Mouse (Mus musculus): ENCODE measurements at regions not wholly inside any gene's neighbourhood (a gene's known extent, or its start where the extent isn't known, plus 50 kb on each side); places are given as distances from the start of the nearest gene placed in this dataset.

GRCm38 (mm10) chr9:41631564-41632205, 470.2 kb upstream of the Ubash3b start:
- 88% methylated on average over 2 of the region's 2 CpGs for WGBS
- TF ChIP-seq POLR2A (IDR thresholded peaks at IDR 0.05; ENCODE audit: control insufficient read depth, extremely low read depth, insufficient read depth, low read length, poor library complexity) (no peak), CTCF (IDR thresholded peaks at IDR 0.05; ENCODE audit: borderline replicate concordance, control insufficient read depth, extremely low read depth, insufficient read depth, low read length, poor library complexity) (no peak)
- H3K27ac ChIP-seq (ENCODE audit: control insufficient read depth, insufficient read depth, low read length) = no peak overlapping the region
- H3K4me1 ChIP-seq (replicated peaks; ENCODE audit: control insufficient read depth, insufficient read depth, low read length) = no peaks in the 10 kb centered on the region
- H3K27me3 ChIP-seq (ENCODE audit: control insufficient read depth, insufficient read depth, low read length) = no peaks in the 10 kb centered on the region
- DNase-seq = no peak
- H3K36me3 ChIP-seq (ENCODE audit: control insufficient read depth, insufficient read depth, low read length) = no peaks in the 10 kb centered on the region
- H3K4me3 ChIP-seq (ENCODE audit: control insufficient read depth, insufficient read depth, low read length) = no peak overlapping the region

- no peak for TF ChIP-seq CTCF (IDR thresholded peaks at IDR 0.05; ENCODE audit: borderline replicate concordance, control insufficient read depth, extremely low read depth, insufficient read depth, low read length, poor library complexity)
- TF ChIP-seq POLR2A (IDR thresholded peaks at IDR 0.05; ENCODE audit: control insufficient read depth, extremely low read depth, insufficient read depth, low read length, poor library complexity) = no peak
- Histone ChIP-seq H3K36me3 (ENCODE audit: control insufficient read depth, insufficient read depth, low read length) (no peaks in the 10 kb centered on the region), H3K4me3 (ENCODE audit: control insufficient read depth, insufficient read depth, low read length) (no peak overlapping the region), H3K27ac (ENCODE audit: control insufficient read depth, insufficient read depth, low read length) (no peak overlapping the region), H3K4me1 (replicated peaks; ENCODE audit: control insufficient read depth, insufficient read depth, low read length) (no peaks in the 10 kb centered on the region), H3K27me3 (ENCODE audit: control insufficient read depth, insufficient read depth, low read length) (no peaks in the 10 kb centered on the region)
- 81% methylated on average over 8 of the region's 8 CpGs for WGBS
- DNase-seq = no peak
These were observed 459.8 kb upstream of the Ubash3b start for GRCm38 (mm10) chr9:41621341-41621740.

- no peaks in the 10 kb centered on the region for H3K4me1 ChIP-seq (replicated peaks; ENCODE audit: control insufficient read depth, insufficient read depth, low read length)
- no peak overlapping the region for H3K27ac ChIP-seq (ENCODE audit: control insufficient read depth, insufficient read depth, low read length)
- no peaks in the 10 kb centered on the region for H3K36me3 ChIP-seq (ENCODE audit: control insufficient read depth, insufficient read depth, low read length)
- 94% methylated on average over 7 of the region's 7 CpGs for WGBS
- no peak for DNase-seq
- H3K27me3 ChIP-seq (ENCODE audit: control insufficient read depth, insufficient read depth, low read length) = no peaks in the 10 kb centered on the region
- TF ChIP-seq CTCF (IDR thresholded peaks at IDR 0.05; ENCODE audit: borderline replicate concordance, control insufficient read depth, extremely low read depth, insufficient read depth, low read length, poor library complexity) = no peak
- TF ChIP-seq POLR2A (IDR thresholded peaks at IDR 0.05; ENCODE audit: control insufficient read depth, extremely low read depth, insufficient read depth, low read length, poor library complexity) = no peak
- H3K4me3 ChIP-seq (ENCODE audit: control insufficient read depth, insufficient read depth, low read length) = no peak overlapping the region
These were observed 452.5 kb upstream of the Ubash3b start for GRCm38 (mm10) chr9:41614002-41614401.

- Histone ChIP-seq H3K36me3 (ENCODE audit: control insufficient read depth, insufficient read depth, low read length) (no peaks in the 10 kb centered on the region), H3K4me3 (ENCODE audit: control insufficient read depth, insufficient read depth, low read length) (no peak overlapping the region), H3K4me1 (replicated peaks; ENCODE audit: control insufficient read depth, insufficient read depth, low read length) (no peaks in the 10 kb centered on the region), H3K27ac (ENCODE audit: control insufficient read depth, insufficient read depth, low read length) (no peak overlapping the region), H3K27me3 (ENCODE audit: control insufficient read depth, insufficient read depth, low read length) (no peaks in the 10 kb centered on the region)
- WGBS = 89% methylated on average over 14 of the region's 14 CpGs
- no peak for DNase-seq
- TF ChIP-seq CTCF (IDR thresholded peaks at IDR 0.05; ENCODE audit: borderline replicate concordance, control insufficient read depth, extremely low read depth, insufficient read depth, low read length, poor library complexity) (no peak), POLR2A (IDR thresholded peaks at IDR 0.05; ENCODE audit: control insufficient read depth, extremely low read depth, insufficient read depth, low read length, poor library complexity) (no peak)
These were observed 451.5 kb upstream of the Ubash3b start for GRCm38 (mm10) chr9:41612802-41613550.

GRCm38 (mm10) chr9:41612452-41612795, 450.9 kb upstream of the Ubash3b start:
- H3K27ac ChIP-seq (ENCODE audit: control insufficient read depth, insufficient read depth, low read length) = no peak overlapping the region
- WGBS = 16% methylated on average over 7 of the region's 7 CpGs
- H3K36me3 ChIP-seq (ENCODE audit: control insufficient read depth, insufficient read depth, low read length) = no peaks in the 10 kb centered on the region
- H3K27me3 ChIP-seq (ENCODE audit: control insufficient read depth, insufficient read depth, low read length) = no peaks in the 10 kb centered on the region
- DNase-seq = no peak
- TF ChIP-seq CTCF (IDR thresholded peaks at IDR 0.05; ENCODE audit: borderline replicate concordance, control insufficient read depth, extremely low read depth, insufficient read depth, low read length, poor library complexity) = no peak
- TF ChIP-seq POLR2A (IDR thresholded peaks at IDR 0.05; ENCODE audit: control insufficient read depth, extremely low read depth, insufficient read depth, low read length, poor library complexity) = no peak
- H3K4me1 ChIP-seq (replicated peaks; ENCODE audit: control insufficient read depth, insufficient read depth, low read length) = no peaks in the 10 kb centered on the region
- H3K4me3 ChIP-seq (ENCODE audit: control insufficient read depth, insufficient read depth, low read length) = no peak overlapping the region

- no peak overlapping the region for H3K27ac ChIP-seq (ENCODE audit: control insufficient read depth, insufficient read depth, low read length)
- WGBS = 37% methylated on average over 11 of the region's 11 CpGs
- H3K27me3 ChIP-seq (ENCODE audit: control insufficient read depth, insufficient read depth, low read length) = no peaks in the 10 kb centered on the region
- no peaks in the 10 kb centered on the region for H3K36me3 ChIP-seq (ENCODE audit: control insufficient read depth, insufficient read depth, low read length)
- H3K4me3 ChIP-seq (ENCODE audit: control insufficient read depth, insufficient read depth, low read length) = no peak overlapping the region
- TF ChIP-seq CTCF (IDR thresholded peaks at IDR 0.05; ENCODE audit: borderline replicate concordance, control insufficient read depth, extremely low read depth, insufficient read depth, low read length, poor library complexity) = no peak
- H3K4me1 ChIP-seq (replicated peaks; ENCODE audit: control insufficient read depth, insufficient read depth, low read length) = no peaks in the 10 kb centered on the region
- DNase-seq = no peak
These were observed 450.3 kb upstream of the Ubash3b start for GRCm38 (mm10) chr9:41611534-41612451.
